Mouse (Mus musculus): ENCODE measurements around the gene Nek9. TPM values are rescaled to one million over a fixed set of nuclear protein-coding genes. Genes with fewer than 3 reads are reported as not detected.

Nek9 gene
- polyA plus RNA-seq, 1 experiment from 2014 or later, result 14.0 TPM

GRCm38 (mm10) chr12:85374561-85375272 lies 35.6 kb upstream of the Nek9 start, which contains the start of gene Tmed10:
Gene Tmed10, minus strand, starts transcription at chr12:85374847.
- ATAC-seq (replicated peaks; ENCODE audit: low FRiP score), result peak; percentile 95
- H3K9ac ChIP-seq (ENCODE audit: low read length), result peak within 1 kb of the TSS; percentile 91
- peak within 1 kb of the TSS; percentile 64 for H3K27ac ChIP-seq (ENCODE audit: low read depth, low read length)
- no peaks in the 10 kb centered on the region for H3K27me3 ChIP-seq (ENCODE audit: control insufficient read depth, insufficient read depth, low read length)
- DNase-seq (ENCODE audit: low spot score), result peak; percentile 90
- no peaks in the 10 kb centered on the region for H3K9me3 ChIP-seq (ENCODE audit: control insufficient read depth, low read length)
- WGBS, result under 1% methylated on average over 36 of the region's 37 CpGs
- H3K4me1 ChIP-seq (replicated peaks; ENCODE audit: control insufficient read depth, insufficient read depth, low read length), result peaks cover 7% of the 10 kb centered on the region; the same call in 1 of the 2 replicates
- H3K36me3 ChIP-seq (ENCODE audit: control insufficient read depth, insufficient read depth, low read length), result no peaks in the 10 kb centered on the region
- H3K4me3 ChIP-seq (ENCODE audit: low read depth, low read length), result peak within 1 kb of the TSS; percentile 76
- H3K4me2 ChIP-seq (ENCODE audit: low read depth, low read length, severe bottlenecking), result peak within 1 kb of the TSS; percentile 71

- WGBS, result under 1% methylated on average over 50 of the region's 53 CpGs
- Histone ChIP-seq H3K27me3 (ENCODE audit: control insufficient read depth, insufficient read depth, low read length) (no peaks in the 10 kb centered on the region), H3K9me3 (ENCODE audit: control insufficient read depth, low read length) (no peaks in the 10 kb centered on the region), H3K4me3 (ENCODE audit: low read depth, low read length) (peak overlapping the region; percentile 76), H3K36me3 (ENCODE audit: control insufficient read depth, insufficient read depth, low read length) (no peaks in the 10 kb centered on the region), H3K4me2 (ENCODE audit: low read depth, low read length, severe bottlenecking) (peak overlapping the region; percentile 71), H3K4me1 (replicated peaks; ENCODE audit: control insufficient read depth, insufficient read depth, low read length) (peaks cover 7% of the 10 kb centered on the region; the same call in 1 of the 2 replicates), H3K27ac (ENCODE audit: low read depth, low read length) (peak overlapping the region; percentile 64; the same call in 1 of the 2 replicates), H3K9ac (ENCODE audit: low read length) (peak overlapping the region; percentile 91)
- ATAC-seq (replicated peaks; ENCODE audit: low FRiP score) (peak; percentile 81), DNase-seq (ENCODE audit: low spot score) (peak; percentile 70)
Measured at GRCm38 (mm10) chr12:85373591-85374560, 34.7 kb upstream of the Nek9 start.

GRCm38 (mm10) chr12:85372068-85372665 lies 33.0 kb upstream of the Nek9 start:
- no peaks in the 10 kb centered on the region for H3K9me3 ChIP-seq (ENCODE audit: control insufficient read depth, low read length)
- H3K27ac ChIP-seq (ENCODE audit: low read depth, low read length), result no peak overlapping the region
- H3K27me3 ChIP-seq (ENCODE audit: control insufficient read depth, insufficient read depth, low read length), result no peaks in the 10 kb centered on the region
- H3K36me3 ChIP-seq (ENCODE audit: control insufficient read depth, insufficient read depth, low read length), result no peaks in the 10 kb centered on the region
- no peak overlapping the region for H3K4me2 ChIP-seq (ENCODE audit: low read depth, low read length, severe bottlenecking)
- 88% methylated on average over 8 of the region's 8 CpGs for WGBS
- no peak for DNase-seq (ENCODE audit: low spot score)
- H3K4me3 ChIP-seq (ENCODE audit: low read depth, low read length), result no peak overlapping the region
- H3K4me1 ChIP-seq (replicated peaks; ENCODE audit: control insufficient read depth, insufficient read depth, low read length), result peaks cover 7% of the 10 kb centered on the region; the same call in 1 of the 2 replicates
- H3K9ac ChIP-seq (ENCODE audit: low read length), result no peak overlapping the region
- ATAC-seq (replicated peaks; ENCODE audit: low FRiP score), result no peak

GRCm38 (mm10) chr12:85368441-85369063 lies 29.4 kb upstream of the Nek9 start:
- ATAC-seq (replicated peaks; ENCODE audit: low FRiP score) (no peak), DNase-seq (ENCODE audit: low spot score) (no peak)
- Histone ChIP-seq H3K27ac (ENCODE audit: low read depth, low read length) (no peak overlapping the region), H3K9ac (ENCODE audit: low read length) (no peak overlapping the region), H3K36me3 (ENCODE audit: control insufficient read depth, insufficient read depth, low read length) (no peaks in the 10 kb centered on the region), H3K9me3 (ENCODE audit: control insufficient read depth, low read length) (no peaks in the 10 kb centered on the region), H3K4me3 (ENCODE audit: low read depth, low read length) (no peak overlapping the region), H3K4me1 (replicated peaks; ENCODE audit: control insufficient read depth, insufficient read depth, low read length) (peaks cover 5% of the 10 kb centered on the region; the same call in 1 of the 2 replicates), H3K4me2 (ENCODE audit: low read depth, low read length, severe bottlenecking) (no peak overlapping the region), H3K27me3 (ENCODE audit: control insufficient read depth, insufficient read depth, low read length) (no peaks in the 10 kb centered on the region)
- 88% methylated on average over 6 of the region's 6 CpGs for WGBS

- 95% methylated on average over 3 of the region's 3 CpGs for WGBS
Measured at GRCm38 (mm10) chr12:85366271-85366670, 27.1 kb upstream of the Nek9 start.

GRCm38 (mm10) chr12:85362510-85362909 lies 23.3 kb upstream of the Nek9 start:
- Histone ChIP-seq H3K4me3 (ENCODE audit: low read depth, low read length) (no peak overlapping the region), H3K9ac (ENCODE audit: low read length) (no peak overlapping the region), H3K4me1 (replicated peaks; ENCODE audit: control insufficient read depth, insufficient read depth, low read length) (no peaks in the 10 kb centered on the region), H3K27ac (ENCODE audit: low read depth, low read length) (no peak overlapping the region), H3K9me3 (ENCODE audit: control insufficient read depth, low read length) (no peaks in the 10 kb centered on the region), H3K27me3 (ENCODE audit: control insufficient read depth, insufficient read depth, low read length) (no peaks in the 10 kb centered on the region), H3K36me3 (ENCODE audit: control insufficient read depth, insufficient read depth, low read length) (no peaks in the 10 kb centered on the region), H3K4me2 (ENCODE audit: low read depth, low read length, severe bottlenecking) (no peak overlapping the region)
- ATAC-seq (replicated peaks; ENCODE audit: low FRiP score), result no peak
- no peak for DNase-seq (ENCODE audit: low spot score)
- WGBS, result 93% methylated on average over 4 of the region's 4 CpGs

More at GRCm38 (mm10) chr12:85366271-85366670, 27.1 kb upstream of the Nek9 start:
- DNase-seq (ENCODE audit: low spot score) (no peak), ATAC-seq (replicated peaks; ENCODE audit: low FRiP score) (no peak)
- no peaks in the 10 kb centered on the region for H3K36me3 ChIP-seq (ENCODE audit: control insufficient read depth, insufficient read depth, low read length)
- no peaks in the 10 kb centered on the region for H3K4me1 ChIP-seq (replicated peaks; ENCODE audit: control insufficient read depth, insufficient read depth, low read length)
- no peak overlapping the region for H3K4me3 ChIP-seq (ENCODE audit: low read depth, low read length)
- H3K9me3 ChIP-seq (ENCODE audit: control insufficient read depth, low read length), result no peaks in the 10 kb centered on the region
- H3K27me3 ChIP-seq (ENCODE audit: control insufficient read depth, insufficient read depth, low read length), result no peaks in the 10 kb centered on the region
- H3K9ac ChIP-seq (ENCODE audit: low read length), result no peak overlapping the region
- no peak overlapping the region for H3K4me2 ChIP-seq (ENCODE audit: low read depth, low read length, severe bottlenecking)
- no peak overlapping the region for H3K27ac ChIP-seq (ENCODE audit: low read depth, low read length)

- Histone ChIP-seq H3K9me3 (ENCODE audit: control insufficient read depth, low read length) (no peaks in the 10 kb centered on the region), H3K4me3 (ENCODE audit: low read depth, low read length) (no peak overlapping the region), H3K9ac (ENCODE audit: low read length) (no peak overlapping the region), H3K27ac (ENCODE audit: low read depth, low read length) (no peak overlapping the region), H3K27me3 (ENCODE audit: control insufficient read depth, insufficient read depth, low read length) (no peaks in the 10 kb centered on the region), H3K36me3 (ENCODE audit: control insufficient read depth, insufficient read depth, low read length) (no peaks in the 10 kb centered on the region), H3K4me1 (replicated peaks; ENCODE audit: control insufficient read depth, insufficient read depth, low read length) (no peaks in the 10 kb centered on the region), H3K4me2 (ENCODE audit: low read depth, low read length, severe bottlenecking) (no peak overlapping the region)
- ATAC-seq (replicated peaks; ENCODE audit: low FRiP score) (no peak), DNase-seq (ENCODE audit: low spot score) (no peak)
Measured at GRCm38 (mm10) chr12:85361580-85361979, 22.4 kb upstream of the Nek9 start.

- H3K4me2 ChIP-seq (ENCODE audit: low read depth, low read length, severe bottlenecking), result no peak overlapping the region
- no peak overlapping the region for H3K27ac ChIP-seq (ENCODE audit: low read depth, low read length)
- no peak overlapping the region for H3K9ac ChIP-seq (ENCODE audit: low read length)
- H3K4me1 ChIP-seq (replicated peaks; ENCODE audit: control insufficient read depth, insufficient read depth, low read length), result no peaks in the 10 kb centered on the region
- WGBS, result 91% methylated on average over 3 of the region's 3 CpGs
- ATAC-seq (replicated peaks; ENCODE audit: low FRiP score) (no peak), DNase-seq (ENCODE audit: low spot score) (no peak)
- no peaks in the 10 kb centered on the region for H3K36me3 ChIP-seq (ENCODE audit: control insufficient read depth, insufficient read depth, low read length)
- no peaks in the 10 kb centered on the region for H3K9me3 ChIP-seq (ENCODE audit: control insufficient read depth, low read length)
- H3K27me3 ChIP-seq (ENCODE audit: control insufficient read depth, insufficient read depth, low read length), result no peaks in the 10 kb centered on the region
- no peak overlapping the region for H3K4me3 ChIP-seq (ENCODE audit: low read depth, low read length)
Measured at GRCm38 (mm10) chr12:85361165-85361564, 22.0 kb upstream of the Nek9 start.
